Mouse (Mus musculus): ENCODE measurements around the gene Sema4g. TPM values are rescaled to one million over a fixed set of nuclear protein-coding genes. Genes with fewer than 3 reads are reported as not detected.

The Sema4g gene
- polyA plus RNA-seq, 1 experiment from 2014 or later, result 8.0 TPM

DNA sequence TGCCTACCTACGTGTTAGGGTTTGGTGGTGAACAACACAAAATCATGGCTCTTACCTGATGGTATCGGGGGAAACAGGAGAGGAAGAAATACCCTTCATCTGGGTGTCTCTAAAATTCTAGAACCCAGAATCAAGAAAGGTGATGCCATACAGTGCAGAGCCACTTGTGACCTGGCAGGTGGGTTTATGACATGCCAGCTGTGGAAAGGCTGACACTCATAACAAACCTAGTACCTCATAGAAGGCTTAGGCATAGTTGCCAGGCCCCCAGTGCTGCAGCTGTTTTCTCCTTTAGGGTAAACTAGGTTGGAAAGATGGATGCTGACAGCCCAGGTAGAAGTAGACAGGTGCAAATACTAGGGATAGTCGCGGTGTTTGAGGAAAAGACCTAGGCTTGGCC is 4.5 kb upstream of the Sema4g start:
- H3K27me3 ChIP-seq (ENCODE audit: control insufficient read depth, insufficient read depth, low read depth, low read length), result peaks cover 22% of the 10 kb centered on the region
- peaks cover 5% of the 10 kb centered on the region for H3K4me1 ChIP-seq (ENCODE audit: control insufficient read depth, low read depth, low read length)
- no peak overlapping the region for H3K27ac ChIP-seq (ENCODE audit: low read length)
- H3K4me3 ChIP-seq (ENCODE audit: low read depth, low read length), result no peak overlapping the region
- no peak for ATAC-seq (ENCODE audit: low read depth)
- no peak overlapping the region for H3K9ac ChIP-seq (ENCODE audit: low read depth, low read length)
- H3K9me3 ChIP-seq (replicated peaks; ENCODE audit: control insufficient read depth, low read length), result no peaks in the 10 kb centered on the region
- no peak overlapping the region for H3K4me2 ChIP-seq (ENCODE audit: low read depth, low read length)
- peaks cover 9% of the 10 kb centered on the region for H3K36me3 ChIP-seq (ENCODE audit: control insufficient read depth, insufficient read depth)
- 78% methylated on average over 4 of the region's 4 CpGs for WGBS (ENCODE audit: insufficient replicate concordance)

- no peak overlapping the region for H3K4me3 ChIP-seq (ENCODE audit: low read depth, low read length)
- H3K9ac ChIP-seq (ENCODE audit: low read depth, low read length), result no peak overlapping the region
- peaks cover 5% of the 10 kb centered on the region for H3K36me3 ChIP-seq (ENCODE audit: control insufficient read depth, insufficient read depth)
- ATAC-seq (ENCODE audit: low read depth), result no peak; the same call in 1 of the 2 replicates
- no peak overlapping the region for H3K4me2 ChIP-seq (ENCODE audit: low read depth, low read length)
- no peak overlapping the region for H3K27ac ChIP-seq (ENCODE audit: low read length)
- WGBS (ENCODE audit: insufficient replicate concordance), result 37% methylated on average over 5 of the region's 5 CpGs
- H3K27me3 ChIP-seq (ENCODE audit: control insufficient read depth, insufficient read depth, low read depth, low read length), result peaks cover 29% of the 10 kb centered on the region
- peaks cover 5% of the 10 kb centered on the region for H3K4me1 ChIP-seq (ENCODE audit: control insufficient read depth, low read depth, low read length)
- no peaks in the 10 kb centered on the region for H3K9me3 ChIP-seq (replicated peaks; ENCODE audit: control insufficient read depth, low read length)
Observed at GRCm38 (mm10) chr19:44985159-44985988, 3.5 kb upstream of the Sema4g start.

- no peak for ATAC-seq (ENCODE audit: low read depth)
- Histone ChIP-seq H3K27ac (ENCODE audit: low read length) (no peak overlapping the region), H3K4me1 (ENCODE audit: control insufficient read depth, low read depth, low read length) (peaks cover 5% of the 10 kb centered on the region), H3K36me3 (ENCODE audit: control insufficient read depth, insufficient read depth) (no peaks in the 10 kb centered on the region), H3K9ac (ENCODE audit: low read depth, low read length) (no peak overlapping the region), H3K4me3 (ENCODE audit: low read depth, low read length) (no peak overlapping the region), H3K9me3 (replicated peaks; ENCODE audit: control insufficient read depth, low read length) (no peaks in the 10 kb centered on the region), H3K4me2 (ENCODE audit: low read depth, low read length) (no peak overlapping the region), H3K27me3 (ENCODE audit: control insufficient read depth, insufficient read depth, low read depth, low read length) (peaks cover 35% of the 10 kb centered on the region)
- WGBS (ENCODE audit: insufficient replicate concordance), result 47% methylated on average over 6 of the region's 6 CpGs
Observed at GRCm38 (mm10) chr19:44987004-44987403, 1.9 kb upstream of the Sema4g start.

- Histone ChIP-seq H3K9ac (ENCODE audit: low read depth, low read length) (no peak overlapping the region), H3K9me3 (replicated peaks; ENCODE audit: control insufficient read depth, low read length) (no peaks in the 10 kb centered on the region), H3K4me3 (ENCODE audit: low read depth, low read length) (no peak overlapping the region), H3K27me3 (ENCODE audit: control insufficient read depth, insufficient read depth, low read depth, low read length) (peaks cover 35% of the 10 kb centered on the region), H3K36me3 (ENCODE audit: control insufficient read depth, insufficient read depth) (no peaks in the 10 kb centered on the region), H3K4me1 (ENCODE audit: control insufficient read depth, low read depth, low read length) (peaks cover 11% of the 10 kb centered on the region), H3K4me2 (ENCODE audit: low read depth, low read length) (no peak overlapping the region), H3K27ac (ENCODE audit: low read length) (no peak overlapping the region)
- no peak for ATAC-seq (ENCODE audit: low read depth)
- 50% methylated on average over 6 of the region's 6 CpGs for WGBS (ENCODE audit: insufficient replicate concordance)
Observed at GRCm38 (mm10) chr19:44987851-44988250, 1.1 kb upstream of the Sema4g start.

DNA sequence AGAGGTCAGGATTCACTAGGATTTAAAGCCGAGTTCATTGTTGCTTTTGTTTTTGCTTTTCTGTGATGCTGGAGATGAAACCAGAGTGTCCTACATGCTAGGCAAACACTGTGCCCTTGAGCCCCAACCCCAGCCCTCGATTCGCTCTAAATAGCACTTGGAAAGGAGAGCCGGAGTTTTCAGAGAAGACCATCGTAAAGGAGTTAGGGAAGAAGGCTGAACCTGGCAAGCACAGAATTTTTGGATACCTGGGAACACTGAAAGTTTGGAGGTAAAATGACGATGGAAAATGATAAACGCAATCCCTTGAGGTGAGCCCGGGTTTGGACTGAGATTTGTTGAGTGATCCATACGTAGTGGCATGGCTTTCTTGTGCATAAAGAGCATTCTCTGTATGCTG is 580 bp upstream of the Sema4g start:
- Histone ChIP-seq H3K9ac (ENCODE audit: low read depth, low read length) (no peak overlapping the region), H3K27me3 (ENCODE audit: control insufficient read depth, insufficient read depth, low read depth, low read length) (peaks cover 35% of the 10 kb centered on the region), H3K4me2 (ENCODE audit: low read depth, low read length) (peak overlapping the region; percentile 53), H3K27ac (ENCODE audit: low read length) (peak overlapping the region; percentile 26; the same call in 1 of the 2 replicates), H3K4me3 (ENCODE audit: low read depth, low read length) (no peak overlapping the region), H3K9me3 (replicated peaks; ENCODE audit: control insufficient read depth, low read length) (no peaks in the 10 kb centered on the region), H3K4me1 (ENCODE audit: control insufficient read depth, low read depth, low read length) (peaks cover 11% of the 10 kb centered on the region), H3K36me3 (ENCODE audit: control insufficient read depth, insufficient read depth) (no peaks in the 10 kb centered on the region)
- no peak for ATAC-seq (ENCODE audit: low read depth)
- 32% methylated on average over 9 of the region's 9 CpGs for WGBS (ENCODE audit: insufficient replicate concordance)

- Histone ChIP-seq H3K36me3 (ENCODE audit: control insufficient read depth, insufficient read depth) (no peaks in the 10 kb centered on the region), H3K27me3 (ENCODE audit: control insufficient read depth, insufficient read depth, low read depth, low read length) (peaks cover 35% of the 10 kb centered on the region), H3K9me3 (replicated peaks; ENCODE audit: control insufficient read depth, low read length) (no peaks in the 10 kb centered on the region), H3K4me1 (ENCODE audit: control insufficient read depth, low read depth, low read length) (peaks cover 11% of the 10 kb centered on the region), H3K4me2 (ENCODE audit: low read depth, low read length) (peak overlapping the region; percentile 53), H3K27ac (ENCODE audit: low read length) (peak overlapping the region; percentile 85), H3K4me3 (ENCODE audit: low read depth, low read length) (peak overlapping the region; percentile 61), H3K9ac (ENCODE audit: low read depth, low read length) (peak overlapping the region; percentile 64)
- WGBS (ENCODE audit: insufficient replicate concordance), result 12% methylated on average over 22 of the region's 22 CpGs
- ATAC-seq (ENCODE audit: low read depth), result peak; percentile 19; the same call in 1 of the 2 replicates
Observed at GRCm38 (mm10) chr19:44989567-44990495, 930 bp downstream of the Sema4g start.

GRCm38 (mm10) chr19:44991031-44991430 is 2.1 kb downstream of the Sema4g start:
- Histone ChIP-seq H3K27ac (ENCODE audit: low read length) (peak overlapping the region; percentile 53), H3K36me3 (ENCODE audit: control insufficient read depth, insufficient read depth) (no peaks in the 10 kb centered on the region), H3K4me3 (ENCODE audit: low read depth, low read length) (peak overlapping the region; percentile 61), H3K4me1 (ENCODE audit: control insufficient read depth, low read depth, low read length) (peaks cover 11% of the 10 kb centered on the region), H3K27me3 (ENCODE audit: control insufficient read depth, insufficient read depth, low read depth, low read length) (peaks cover 35% of the 10 kb centered on the region), H3K9me3 (replicated peaks; ENCODE audit: control insufficient read depth, low read length) (no peaks in the 10 kb centered on the region), H3K9ac (ENCODE audit: low read depth, low read length) (no peak overlapping the region), H3K4me2 (ENCODE audit: low read depth, low read length) (peak overlapping the region; percentile 43)
- 55% methylated on average over 8 of the region's 8 CpGs for WGBS (ENCODE audit: insufficient replicate concordance)
- peak; percentile 67 for ATAC-seq (ENCODE audit: low read depth)

DNA sequence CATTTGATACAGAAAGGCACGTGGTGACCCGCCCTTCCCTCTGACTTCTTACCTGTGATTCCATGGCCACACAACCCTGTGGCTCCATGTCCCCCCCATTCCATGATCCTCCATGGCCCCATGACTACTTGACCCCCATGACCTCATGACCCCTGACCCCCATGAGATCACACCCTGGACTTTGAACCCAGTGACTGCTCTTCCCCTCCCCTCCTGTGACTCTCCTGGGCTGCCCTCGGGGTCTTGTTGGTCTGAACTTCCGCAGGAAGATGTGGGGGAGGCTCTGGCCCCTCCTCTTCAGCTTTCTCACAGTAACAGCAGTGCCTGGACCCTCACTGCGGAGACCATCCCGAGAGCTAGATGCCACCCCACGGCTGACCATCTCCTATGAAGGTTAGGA is 3.3 kb downstream of the Sema4g start:
- WGBS (ENCODE audit: insufficient replicate concordance), result 26% methylated on average over 7 of the region's 7 CpGs

More for the DNA sequence above, 3.3 kb downstream of the Sema4g start:
- ATAC-seq (ENCODE audit: low read depth), result no peak
- Histone ChIP-seq H3K27ac (ENCODE audit: low read length) (no peak overlapping the region), H3K9me3 (replicated peaks; ENCODE audit: control insufficient read depth, low read length) (no peaks in the 10 kb centered on the region), H3K36me3 (ENCODE audit: control insufficient read depth, insufficient read depth) (no peaks in the 10 kb centered on the region), H3K9ac (ENCODE audit: low read depth, low read length) (no peak overlapping the region), H3K4me3 (ENCODE audit: low read depth, low read length) (no peak overlapping the region), H3K27me3 (ENCODE audit: control insufficient read depth, insufficient read depth, low read depth, low read length) (peaks cover 35% of the 10 kb centered on the region), H3K4me2 (ENCODE audit: low read depth, low read length) (no peak overlapping the region), H3K4me1 (ENCODE audit: control insufficient read depth, low read depth, low read length) (peaks cover 6% of the 10 kb centered on the region)

All from liver, embryonic 16.5 days (tissue).